Mouse (Mus musculus) forebrain, embryonic 11.5 days (tissue): ENCODE measurements around the gene Leo1. TPM values are rescaled to one million over a fixed set of nuclear protein-coding genes. Genes with fewer than 3 reads are reported as not detected.

Source experiments
- ATAC-seq: fragments of 200-750 bp; cut with Nextera tagmentation; replicated peaks from 2 replicates; pipeline ENCODE4 v1.8.0; 2017; ENCODE audit warnings: moderate TSS enrichment; ENCODE audit not compliant: low FRiP score
- DNase-seq: peaks from one replicate; pipeline ENCODE4 v3.0.0-alpha.2; 2017; ENCODE audit warnings: low spot score
- H3K27ac ChIP-seq: fragments of 300-500 bp; sonication (generic); 2 replicates; pipeline ENCODE4 v1.5.1; 2014; ENCODE audit warnings: low read depth, low read length
- H3K27me3 ChIP-seq: fragments of 300-500 bp; sonication (generic); 2 replicates; pipeline ENCODE4 v1.6.1; 2014; ENCODE audit warnings: mild to moderate bottlenecking, low read length, mixed read lengths; ENCODE audit not compliant: control insufficient read depth, insufficient read depth
- H3K36me3 ChIP-seq: fragments of 300-500 bp; sonication (generic); 2 replicates; pipeline ENCODE4 v1.6.1; 2014; ENCODE audit warnings: mild to moderate bottlenecking, low read length, moderate library complexity, mixed read lengths; ENCODE audit not compliant: control insufficient read depth, insufficient read depth
- H3K4me1 ChIP-seq: fragments of 300-500 bp; sonication (generic); replicated peaks from 2 replicates; pipeline ENCODE4 v1.6.1; 2014; ENCODE audit warnings: low read length, mixed read lengths; ENCODE audit not compliant: control insufficient read depth, insufficient read depth
- H3K4me2 ChIP-seq: fragments of 300-500 bp; sonication (generic); 2 replicates; pipeline ENCODE4 v1.6.1; 2014; ENCODE audit warnings: low read depth, mild to moderate bottlenecking, low read length, moderate library complexity, mixed read lengths; ENCODE audit not compliant: severe bottlenecking
- H3K4me3 ChIP-seq: fragments of 300-500 bp; sonication (generic); 2 replicates; pipeline ENCODE4 v1.5.1; 2014; ENCODE audit warnings: low read depth, low read length
- H3K9ac ChIP-seq: fragments of 300-500 bp; sonication (generic); 2 replicates; pipeline ENCODE4 v1.6.1; 2014; ENCODE audit warnings: low read length
- H3K9me3 ChIP-seq: fragments of 300-500 bp; sonication (generic); 2 replicates; pipeline ENCODE4 v1.6.1; 2016; ENCODE audit warnings: low read length, mixed read lengths; ENCODE audit not compliant: control insufficient read depth
- WGBS: fragments of 180-500 bp; shearing (Covaris S2); extraction: QIAGEN DNeasy Blood & Tissue Kit; methylation state at CpG from one replicate; pipeline ENCODE4 v1.1.7; 2014; 5-methylcytosine and 5-hydroxymethylcytosine counted together
- polyA plus RNA-seq: library from polyadenylated mRNA; unstranded; fragments of >200 nt; fragmentation: Nextera tagmentation; extraction: Ambion mirVana; gene quantifications from 2 replicates; pipeline ENCODE4 v1.2.1, GENCODE M21; 2014

Leo1 gene
- polyA plus RNA-seq, 1 experiment from 2014 or later, result 52.6 TPM

DNA sequence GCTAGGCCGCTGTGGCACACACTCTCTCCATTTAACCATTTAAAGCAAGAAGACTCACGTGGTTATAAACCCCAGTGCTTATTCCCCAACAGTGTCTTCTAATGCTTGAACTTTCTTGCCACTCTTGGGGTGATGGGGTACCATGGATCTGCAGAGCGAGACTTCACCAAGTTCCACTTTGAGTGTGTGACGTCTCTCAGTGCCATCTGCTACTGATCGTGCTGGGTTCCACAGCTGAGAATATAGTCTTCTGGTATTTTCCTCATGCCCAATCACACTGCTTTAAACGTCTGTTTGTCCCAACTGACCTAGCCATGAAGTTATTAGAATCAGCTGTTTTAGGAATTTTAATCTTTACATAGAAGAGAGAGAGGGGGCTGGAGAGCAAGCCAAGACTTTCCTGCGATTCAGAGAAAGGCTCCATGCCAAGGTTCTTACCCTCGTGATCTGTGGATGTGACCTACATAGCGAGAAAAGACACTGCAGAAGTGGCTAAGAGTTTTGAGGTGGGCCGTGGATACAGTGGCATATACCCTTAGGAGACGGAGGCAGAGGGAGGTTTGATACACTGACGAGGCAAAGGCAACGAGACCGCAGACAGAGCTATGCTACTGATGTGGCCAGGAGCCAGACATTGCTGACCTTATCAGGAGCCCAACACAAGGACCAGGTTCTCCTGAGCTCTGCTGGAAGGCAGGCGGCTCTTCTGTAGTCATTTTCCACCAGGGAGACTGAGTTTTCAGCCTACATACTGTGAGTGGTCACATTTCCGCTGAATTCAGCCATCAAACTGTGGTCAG lies 10.3 kb upstream of the Leo1 start:
- H3K4me2 ChIP-seq, result no peak overlapping the region
- no peak overlapping the region for H3K4me3 ChIP-seq
- 79% methylated on average over 16 of the region's 16 CpGs for WGBS
- H3K4me1 ChIP-seq, result 0 out of 2 replicates have a peak, but pooled peaks cover 2% of the 10 kb centered on the region
- no peak overlapping the region for H3K9ac ChIP-seq
- no peaks in the 10 kb centered on the region for H3K27me3 ChIP-seq
- H3K27ac ChIP-seq, result no peak overlapping the region
- no peak for ATAC-seq
- H3K9me3 ChIP-seq, result no peaks in the 10 kb centered on the region
- H3K36me3 ChIP-seq, result no peaks in the 10 kb centered on the region
- no peak for DNase-seq

DNA sequence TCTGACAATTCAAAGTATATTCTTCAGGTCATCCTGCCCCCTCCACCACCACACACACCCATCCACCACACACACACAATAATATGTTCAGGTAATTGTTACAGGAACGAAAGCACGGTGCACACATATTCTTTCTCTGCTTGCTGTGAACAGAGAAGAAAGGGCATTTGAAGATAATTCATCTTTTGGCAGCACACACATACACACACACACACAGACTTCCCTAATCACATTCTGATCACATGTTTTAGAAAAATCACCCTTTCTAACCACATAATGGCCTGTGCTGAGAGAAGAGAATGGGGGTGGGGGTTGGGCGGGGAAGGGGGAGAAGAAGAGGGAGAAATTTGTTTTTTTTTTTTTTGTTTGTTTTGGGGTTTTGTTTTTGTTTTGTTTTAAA lies 8.6 kb upstream of the Leo1 start:
- no peak overlapping the region for H3K4me3 ChIP-seq
- no peak overlapping the region for H3K9ac ChIP-seq
- H3K4me2 ChIP-seq, result no peak overlapping the region
- no peak for ATAC-seq
- H3K4me1 ChIP-seq, result 0 out of 2 replicates have a peak, but pooled peaks cover 2% of the 10 kb centered on the region
- DNase-seq, result no peak
- H3K27me3 ChIP-seq, result no peaks in the 10 kb centered on the region
- H3K9me3 ChIP-seq, result no peaks in the 10 kb centered on the region
- WGBS, result 84% methylated on average over 3 of the region's 3 CpGs
- no peak overlapping the region for H3K27ac ChIP-seq
- no peaks in the 10 kb centered on the region for H3K36me3 ChIP-seq

GRCm38 (mm10) chr9:75434172-75434793 lies 7.0 kb upstream of the Leo1 start:
- 53% methylated on average over 7 of the region's 7 CpGs for WGBS
- Histone ChIP-seq H3K27me3 (no peaks in the 10 kb centered on the region), H3K4me3 (no peak overlapping the region), H3K4me2 (no peak overlapping the region), H3K4me1 (0 out of 2 replicates have a peak, but pooled peaks cover 2% of the 10 kb centered on the region), H3K27ac (no peak overlapping the region), H3K9ac (no peak overlapping the region), H3K9me3 (no peaks in the 10 kb centered on the region), H3K36me3 (no peaks in the 10 kb centered on the region)
- ATAC-seq (0 out of 2 replicates have a peak, but pooled peaks have one; percentile 36), DNase-seq (no peak)

GRCm38 (mm10) chr9:75434872-75435271 lies 6.5 kb upstream of the Leo1 start:
- Histone ChIP-seq H3K36me3 (no peaks in the 10 kb centered on the region), H3K9ac (no peak overlapping the region), H3K27ac (no peak overlapping the region), H3K4me2 (no peak overlapping the region), H3K9me3 (no peaks in the 10 kb centered on the region), H3K27me3 (no peaks in the 10 kb centered on the region), H3K4me3 (no peak overlapping the region), H3K4me1 (0 out of 2 replicates have a peak, but pooled peaks cover 2% of the 10 kb centered on the region)
- no peak for DNase-seq
- 81% methylated on average over 6 of the region's 6 CpGs for WGBS
- 0 out of 2 replicates have a peak, but pooled peaks have one; percentile 22 for ATAC-seq

GRCm38 (mm10) chr9:75435291-75435690 lies 6.0 kb upstream of the Leo1 start:
- Histone ChIP-seq H3K9ac (no peak overlapping the region), H3K9me3 (no peaks in the 10 kb centered on the region), H3K4me2 (no peak overlapping the region), H3K27ac (no peak overlapping the region), H3K36me3 (no peaks in the 10 kb centered on the region), H3K4me3 (no peak overlapping the region), H3K27me3 (no peaks in the 10 kb centered on the region), H3K4me1 (0 out of 2 replicates have a peak, but pooled peaks cover 2% of the 10 kb centered on the region)
- DNase-seq (no peak), ATAC-seq (no peak)
- 66% methylated on average over 4 of the region's 4 CpGs for WGBS

DNA sequence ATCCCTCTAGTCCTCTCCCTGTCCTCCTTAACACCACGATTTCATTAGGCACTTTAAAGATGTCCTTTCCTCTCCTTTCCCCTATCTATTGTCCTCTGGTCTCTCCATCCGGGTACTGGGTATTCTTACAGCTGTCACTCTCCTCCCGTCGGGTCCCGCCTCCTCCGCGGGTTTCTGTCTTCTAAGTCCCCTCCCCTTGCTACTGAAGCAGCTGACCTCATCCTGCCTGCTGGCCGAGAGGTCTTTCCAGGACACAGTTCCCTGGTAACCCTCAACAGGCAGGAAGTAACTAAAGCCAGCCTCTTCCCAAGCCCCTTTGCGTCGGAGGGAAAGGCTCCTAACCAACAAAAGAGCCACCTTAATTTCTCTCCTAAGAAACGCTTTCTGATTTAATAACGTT lies 5.4 kb upstream of the Leo1 start:
- Histone ChIP-seq H3K36me3 (no peaks in the 10 kb centered on the region), H3K4me2 (no peak overlapping the region), H3K4me1 (0 out of 2 replicates have a peak, but pooled peaks cover 2% of the 10 kb centered on the region), H3K27me3 (no peaks in the 10 kb centered on the region), H3K27ac (0 out of 2 replicates have a peak overlapping the region, but pooled peaks have one; percentile 34), H3K9ac (peak overlapping the region; percentile 21; the same call in 1 of the 2 replicates), H3K9me3 (no peaks in the 10 kb centered on the region), H3K4me3 (no peak overlapping the region)
- peak; percentile 85 for DNase-seq
- 6% methylated on average over 12 of the region's 12 CpGs for WGBS
- peak; percentile 84 for ATAC-seq

- DNase-seq, result no peak
- no peak overlapping the region for H3K27ac ChIP-seq
- H3K4me2 ChIP-seq, result no peak overlapping the region
- H3K36me3 ChIP-seq, result no peaks in the 10 kb centered on the region
- H3K4me3 ChIP-seq, result no peak overlapping the region
- no peaks in the 10 kb centered on the region for H3K27me3 ChIP-seq
- H3K9ac ChIP-seq, result no peak overlapping the region
- H3K4me1 ChIP-seq, result peaks cover 6% of the 10 kb centered on the region
- ATAC-seq, result no peak
- H3K9me3 ChIP-seq, result no peaks in the 10 kb centered on the region
- 33% methylated on average over 6 of the region's 6 CpGs for WGBS
Observed at GRCm38 (mm10) chr9:75437653-75438385, 3.5 kb upstream of the Leo1 start.

DNA sequence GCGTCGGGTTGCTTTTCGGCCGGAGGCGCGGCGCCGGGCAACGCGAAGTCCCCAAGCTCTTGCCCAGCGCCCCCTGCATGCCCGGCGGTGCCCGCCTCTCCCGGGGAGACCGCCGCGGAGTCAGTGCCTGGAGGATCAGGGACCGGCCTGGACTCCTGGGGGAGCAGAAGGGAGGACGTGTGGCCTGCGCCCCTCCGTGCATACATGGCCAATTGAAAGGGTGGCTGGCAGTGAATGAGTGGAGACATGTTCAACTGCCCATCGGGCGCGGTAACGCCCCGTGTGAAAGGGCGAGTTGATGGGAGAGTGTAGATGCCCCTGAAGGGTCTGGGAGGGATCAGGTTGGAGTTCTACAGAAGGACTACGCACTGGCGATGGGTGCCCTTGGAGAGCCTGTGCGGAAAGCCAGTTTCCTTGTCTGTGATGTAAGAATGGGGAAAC lies 387 bp downstream of the Leo1 start:
- Histone ChIP-seq H3K27me3 (no peaks in the 10 kb centered on the region), H3K4me3 (peak overlapping the region; percentile 84), H3K4me2 (peak overlapping the region; percentile 86), H3K4me1 (peaks cover 5% of the 10 kb centered on the region), H3K9ac (peak overlapping the region; percentile 88), H3K27ac (peak overlapping the region; percentile 68; the same call in 1 of the 2 replicates), H3K9me3 (no peaks in the 10 kb centered on the region), H3K36me3 (no peaks in the 10 kb centered on the region)
- DNase-seq (no peak), ATAC-seq (peak; percentile 83)
- under 1% methylated on average over 31 of the region's 31 CpGs for WGBS
